Mouse (Mus musculus) liver, embryonic 11.5 days (tissue): ENCODE results near the gene Fam213a. TPM values are rescaled to one million over a fixed set of nuclear protein-coding genes. Genes with fewer than 3 reads are reported as not detected.
A peak's percentile ranks its signal among the peaks of the same experiment; 100 is the strongest.

Source experiments
- ATAC-seq: fragments of 200-750 bp; cut with Nextera tagmentation; replicated peaks from 2 replicates; pipeline ENCODE4 v1.8.0; 2017; ENCODE audit warnings: moderate number of reproducible peaks, mild to moderate bottlenecking, moderate TSS enrichment, moderate library complexity; ENCODE audit not compliant: low FRiP score
- DNase-seq: peaks from one replicate; pipeline ENCODE4 v3.0.0-alpha.2; 2017; ENCODE audit warnings: low spot score
- H3K27ac ChIP-seq: fragments of 300-500 bp; sonication (generic); 2 replicates; pipeline ENCODE4 v1.5.1; 2014; ENCODE audit warnings: mild to moderate bottlenecking, low read depth, low read length, control low read depth
- H3K27me3 ChIP-seq: fragments of 300-500 bp; sonication (generic); replicated peaks from 2 replicates; pipeline ENCODE4 v1.6.1; 2014; ENCODE audit warnings: low read length, mixed read lengths; ENCODE audit not compliant: control insufficient read depth, insufficient read depth
- H3K36me3 ChIP-seq: fragments of 300-500 bp; sonication (generic); 2 replicates; pipeline ENCODE4 v1.6.1; 2014; ENCODE audit warnings: mild to moderate bottlenecking, low read length, moderate library complexity, mixed read lengths; ENCODE audit not compliant: control insufficient read depth, insufficient read depth
- H3K4me1 ChIP-seq: fragments of 300-500 bp; sonication (generic); replicated peaks from 2 replicates; pipeline ENCODE4 v1.6.1; 2014; ENCODE audit warnings: low read length, mixed read lengths; ENCODE audit not compliant: control insufficient read depth, insufficient read depth
- H3K4me2 ChIP-seq: fragments of 300-500 bp; sonication (generic); 2 replicates; pipeline ENCODE4 v1.6.1; 2014; ENCODE audit warnings: mild to moderate bottlenecking, control low read depth, moderate library complexity
- H3K4me3 ChIP-seq: fragments of 300-500 bp; sonication (generic); 2 replicates; pipeline ENCODE4 v1.5.1; 2014; ENCODE audit warnings: low read depth, low read length, control low read depth
- H3K9ac ChIP-seq: fragments of 300-500 bp; sonication (generic); 2 replicates; pipeline ENCODE4 v1.6.1; 2014; ENCODE audit warnings: low read depth, low read length, control low read depth
- H3K9me3 ChIP-seq: fragments of 300-500 bp; sonication (generic); 2 replicates; pipeline ENCODE4 v1.6.1; 2016; ENCODE audit warnings: low read length, inconsistent platforms, mixed read lengths; ENCODE audit not compliant: control insufficient read depth
- WGBS: fragments of 180-500 bp; shearing (Covaris S2); extraction: QIAGEN DNeasy Blood & Tissue Kit; methylation state at CpG from one replicate; pipeline ENCODE4 v1.1.7; 2014; 5-methylcytosine and 5-hydroxymethylcytosine counted together
- polyA plus RNA-seq: library from polyadenylated mRNA; unstranded; fragments of >200 nt; fragmentation: Nextera tagmentation; extraction: Ambion mirVana; gene quantifications from 2 replicates; pipeline ENCODE4 v1.2.1, GENCODE M21; 2014

Fam213a gene
- polyA plus RNA-seq, 1 experiment from 2014 or later: 84.8 TPM

DNA sequence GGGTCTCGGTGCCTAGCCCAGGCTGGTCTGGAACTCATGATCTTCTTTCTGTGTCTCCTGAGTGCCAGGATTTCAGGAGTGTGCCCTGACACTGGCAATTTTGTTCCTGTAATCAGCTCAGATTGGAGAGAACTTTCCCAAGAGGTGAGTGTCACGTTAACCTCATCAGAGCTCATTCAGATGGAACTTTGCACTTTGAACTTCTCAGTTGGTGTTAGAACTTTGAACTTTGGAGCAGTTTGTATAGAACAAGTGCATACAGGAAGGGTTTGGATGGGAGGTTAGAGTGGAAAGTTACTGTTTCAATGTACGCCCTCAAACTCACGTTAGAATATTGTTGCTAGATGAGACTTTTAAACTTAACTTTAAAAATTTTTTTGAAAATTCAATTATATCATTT is 15.7 kb upstream of the Fam213a start:
- Histone ChIP-seq H3K9ac (no peak overlapping the region), H3K4me2 (no peak overlapping the region), H3K4me3 (no peak overlapping the region), H3K36me3 (no peaks in the 10 kb centered on the region), H3K27me3 (no peaks in the 10 kb centered on the region), H3K27ac (no peak overlapping the region), H3K4me1 (peaks cover 19% of the 10 kb centered on the region), H3K9me3 (no peaks in the 10 kb centered on the region)
- ATAC-seq: no peak
- DNase-seq: no peak
- 73% methylated on average over 4 of the region's 4 CpGs for WGBS

DNA sequence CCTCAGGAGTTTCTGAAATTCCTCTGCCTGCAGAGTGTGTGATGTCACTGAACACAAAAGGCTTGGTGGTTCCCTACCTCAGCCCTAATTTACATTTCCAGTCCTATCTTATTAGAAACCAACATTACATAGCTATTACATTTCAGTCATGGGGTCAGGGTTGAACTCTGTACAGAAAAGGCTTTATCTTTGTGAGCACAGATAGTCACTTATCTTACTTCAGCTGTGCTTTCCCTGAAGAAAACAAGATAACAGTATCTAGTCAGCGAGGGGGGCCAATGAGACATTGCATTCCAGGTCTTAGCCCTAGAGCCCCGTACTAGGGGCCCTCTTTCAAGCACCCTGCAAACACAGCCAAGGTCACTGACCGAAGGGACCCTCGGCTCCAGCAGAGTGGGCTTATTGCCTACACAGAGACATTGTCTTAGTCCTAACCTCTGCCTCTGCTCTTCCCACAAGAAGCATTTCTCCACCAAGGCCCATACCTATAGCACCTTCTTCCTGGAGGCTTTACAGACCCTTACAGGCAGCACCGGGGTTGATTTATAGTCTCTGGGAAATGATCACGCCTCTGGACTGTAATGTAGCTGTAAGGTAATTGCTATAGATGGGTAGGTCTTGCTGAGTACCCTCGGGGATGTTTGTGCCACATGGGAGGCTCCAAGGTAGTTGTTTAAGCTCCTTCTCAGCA is 12.2 kb upstream of the Fam213a start:
- Histone ChIP-seq H3K4me1 (peaks cover 14% of the 10 kb centered on the region), H3K36me3 (no peaks in the 10 kb centered on the region), H3K9ac (0 out of 2 replicates have a peak overlapping the region, but pooled peaks have one; percentile 6), H3K27ac (peak overlapping the region; percentile 55), H3K27me3 (no peaks in the 10 kb centered on the region), H3K4me3 (no peak overlapping the region), H3K9me3 (no peaks in the 10 kb centered on the region), H3K4me2 (peak overlapping the region; percentile 46)
- no peak for DNase-seq
- ATAC-seq: peak; percentile 96
- 36% methylated on average over 7 of the region's 7 CpGs for WGBS

DNA sequence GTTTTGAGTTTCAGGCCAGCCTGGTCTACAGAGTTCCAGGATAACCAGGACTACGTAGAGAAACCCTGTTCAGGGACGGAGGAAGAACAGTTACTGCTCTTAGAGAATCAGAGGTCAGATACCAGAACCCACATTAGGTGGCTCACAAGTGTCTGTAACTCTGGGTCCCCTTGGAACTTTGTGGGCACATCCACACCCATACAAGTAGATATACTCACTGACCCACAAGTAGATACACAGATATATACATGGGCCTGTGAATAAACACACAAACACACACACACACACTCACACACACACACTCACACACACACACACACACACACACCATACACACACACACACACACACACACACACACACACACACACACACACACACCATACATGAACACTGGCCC is 11.5 kb upstream of the Fam213a start:
- Histone ChIP-seq H3K9me3 (no peaks in the 10 kb centered on the region), H3K27ac (peak overlapping the region; percentile 55), H3K4me3 (no peak overlapping the region), H3K36me3 (no peaks in the 10 kb centered on the region), H3K27me3 (no peaks in the 10 kb centered on the region), H3K9ac (no peak overlapping the region), H3K4me1 (peaks cover 14% of the 10 kb centered on the region), H3K4me2 (peak overlapping the region; percentile 46)
- WGBS: 69% methylated on average over 2 of the region's 2 CpGs
- peak; percentile 26 for ATAC-seq
- DNase-seq: no peak

DNA sequence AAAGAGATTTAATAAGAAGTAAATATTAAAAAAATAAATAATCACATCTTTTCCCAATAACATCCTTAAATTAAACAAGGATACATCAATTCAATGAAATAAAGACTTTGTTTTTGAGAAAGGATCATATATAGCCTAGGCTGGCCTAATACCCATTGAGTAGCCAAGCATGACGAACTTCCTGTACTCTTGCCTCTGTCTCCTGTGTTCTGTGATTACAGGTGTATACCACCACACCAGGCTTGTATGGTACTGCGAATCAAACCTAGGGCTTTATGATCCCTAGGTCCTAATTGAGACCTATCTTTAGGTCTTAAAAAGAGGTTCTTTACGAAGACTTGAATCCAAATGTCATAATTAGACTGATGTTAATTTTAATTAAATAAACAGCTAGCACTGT is 7.7 kb upstream of the Fam213a start:
- no peaks in the 10 kb centered on the region for H3K27me3 ChIP-seq
- no peak overlapping the region for H3K4me2 ChIP-seq
- H3K4me1 ChIP-seq: peaks cover 18% of the 10 kb centered on the region
- no peaks in the 10 kb centered on the region for H3K36me3 ChIP-seq
- ATAC-seq (no peak), DNase-seq (no peak)
- H3K9me3 ChIP-seq: no peaks in the 10 kb centered on the region
- no peak overlapping the region for H3K9ac ChIP-seq
- no peak overlapping the region for H3K27ac ChIP-seq
- H3K4me3 ChIP-seq: no peak overlapping the region
- WGBS: 81% methylated on average over 3 of the region's 3 CpGs

DNA sequence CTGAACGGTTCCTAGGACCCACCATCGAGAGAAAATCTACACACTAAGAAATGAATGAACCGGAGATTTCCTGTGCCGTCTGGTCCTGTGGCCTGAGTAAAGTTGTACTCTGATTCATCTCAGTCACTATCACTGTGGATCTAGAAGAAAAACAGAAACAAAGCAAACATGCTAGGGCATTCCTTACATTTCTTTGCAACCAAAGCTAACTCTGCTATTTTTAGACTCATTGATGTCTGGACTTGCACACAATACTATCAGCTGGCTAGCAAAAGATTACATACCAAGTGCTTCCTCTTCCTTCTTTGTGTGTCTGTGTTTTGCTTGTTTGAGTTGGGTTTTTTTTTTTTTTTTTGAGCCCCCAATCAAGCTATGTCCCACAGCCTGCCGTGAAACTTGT is 3.9 kb upstream of the Fam213a start:
- ATAC-seq (no peak), DNase-seq (no peak)
- Histone ChIP-seq H3K4me1 (peaks cover 23% of the 10 kb centered on the region), H3K27ac (no peak overlapping the region), H3K36me3 (no peaks in the 10 kb centered on the region), H3K4me3 (no peak overlapping the region), H3K27me3 (no peaks in the 10 kb centered on the region), H3K9me3 (no peaks in the 10 kb centered on the region), H3K4me2 (no peak overlapping the region), H3K9ac (no peak overlapping the region)
- 29% methylated on average over 5 of the region's 5 CpGs for WGBS

DNA sequence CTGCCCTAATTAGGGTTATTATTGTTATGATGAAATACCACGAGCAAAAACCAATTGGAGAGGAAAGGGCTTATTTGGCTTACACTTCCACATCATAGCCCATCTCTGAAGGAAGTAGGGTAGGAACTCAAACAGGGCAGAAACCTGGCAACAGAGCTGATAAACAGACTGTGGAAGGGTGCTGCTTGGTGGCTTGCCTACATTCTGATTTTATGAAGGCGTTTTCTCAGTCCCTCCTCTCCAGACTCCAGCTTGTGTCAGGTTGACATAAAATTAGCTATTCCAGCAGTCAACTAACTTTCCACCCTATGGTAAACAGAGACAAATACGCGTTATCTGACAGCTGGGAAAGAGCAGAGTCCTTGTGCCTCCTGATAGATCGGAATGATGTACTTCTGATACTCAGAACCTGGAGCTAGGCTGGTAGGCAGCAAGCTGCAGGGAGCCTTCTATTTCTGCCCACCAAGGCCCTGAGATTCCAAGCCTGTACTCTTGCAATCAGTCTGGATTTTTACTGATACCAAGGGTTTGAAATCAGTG is 1.2 kb upstream of the Fam213a start:
- Histone ChIP-seq H3K4me1 (peaks cover 26% of the 10 kb centered on the region), H3K4me3 (no peak overlapping the region)
- WGBS: 53% methylated on average over 5 of the region's 5 CpGs

DNA sequence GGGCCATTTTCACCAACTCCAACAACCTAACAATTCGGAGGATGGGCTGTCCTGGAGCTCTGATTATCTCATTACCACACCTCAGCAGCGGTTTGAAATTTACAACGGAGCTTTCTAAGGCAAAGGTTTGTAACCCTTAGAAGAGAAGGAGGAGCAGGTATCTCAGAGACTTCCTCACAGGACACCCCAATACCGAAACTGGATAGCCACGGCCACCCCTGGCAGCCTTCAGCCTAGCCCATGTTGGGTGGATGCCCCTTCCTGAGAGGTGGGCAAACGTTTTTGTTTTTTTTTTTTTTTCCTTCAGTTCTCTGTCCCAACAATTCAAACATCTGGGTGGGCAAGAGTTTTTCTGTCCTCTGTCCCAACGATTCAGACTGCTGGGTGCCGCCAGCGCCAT is 445 bp downstream of the Fam213a start:
- Histone ChIP-seq H3K4me1 (peaks cover 35% of the 10 kb centered on the region), H3K9ac (peak overlapping the region; percentile 86), H3K27me3 (no peaks in the 10 kb centered on the region), H3K4me2 (peak overlapping the region; percentile 97), H3K4me3 (peak overlapping the region; percentile 68), H3K9me3 (no peaks in the 10 kb centered on the region), H3K36me3 (no peaks in the 10 kb centered on the region), H3K27ac (peak overlapping the region; percentile 51)
- ATAC-seq (no peak), DNase-seq (no peak)
- 9% methylated on average over 9 of the region's 9 CpGs for whole genome bisulfite sequencing

More for the DNA sequence above, 1.2 kb upstream of the Fam213a start:
- Histone ChIP-seq H3K27ac (no peak overlapping the region), H3K9ac (no peak overlapping the region), H3K36me3 (no peaks in the 10 kb centered on the region), H3K27me3 (no peaks in the 10 kb centered on the region), H3K4me2 (no peak overlapping the region), H3K9me3 (no peaks in the 10 kb centered on the region)
- no peak for DNase-seq
- ATAC-seq: no peak

DNA sequence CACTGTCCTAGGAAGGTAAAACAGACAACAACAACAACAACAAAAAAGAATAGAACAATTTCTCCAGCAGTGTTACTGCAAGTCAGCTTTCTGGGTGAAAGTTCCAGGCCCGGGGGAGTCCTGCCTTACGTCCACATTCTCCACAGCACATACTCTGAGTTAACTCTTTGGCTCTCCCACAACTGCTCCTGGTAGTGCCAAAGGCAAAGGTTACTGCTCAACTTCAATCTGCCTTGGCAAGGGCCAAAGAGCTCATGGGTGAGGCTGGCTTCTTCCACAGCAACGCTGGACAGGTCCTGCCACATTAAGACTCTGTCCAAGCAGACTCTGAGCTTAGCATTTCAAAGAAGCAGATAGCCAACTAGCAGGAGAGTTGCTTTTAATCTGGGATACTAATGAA is 1.7 kb downstream of the Fam213a start:
- ATAC-seq (no peak), DNase-seq (no peak)
- H3K36me3 ChIP-seq: no peaks in the 10 kb centered on the region
- H3K27ac ChIP-seq: peak overlapping the region; percentile 17; the same call in 1 of the 2 replicates
- peaks cover 43% of the 10 kb centered on the region for H3K4me1 ChIP-seq
- H3K4me2 ChIP-seq: peak overlapping the region; percentile 32; the same call in 1 of the 2 replicates
- 76% methylated on average over 3 of the region's 3 CpGs for WGBS
- no peaks in the 10 kb centered on the region for H3K9me3 ChIP-seq
- no peaks in the 10 kb centered on the region for H3K27me3 ChIP-seq
- H3K4me3 ChIP-seq: no peak overlapping the region
- no peak overlapping the region for H3K9ac ChIP-seq

DNA sequence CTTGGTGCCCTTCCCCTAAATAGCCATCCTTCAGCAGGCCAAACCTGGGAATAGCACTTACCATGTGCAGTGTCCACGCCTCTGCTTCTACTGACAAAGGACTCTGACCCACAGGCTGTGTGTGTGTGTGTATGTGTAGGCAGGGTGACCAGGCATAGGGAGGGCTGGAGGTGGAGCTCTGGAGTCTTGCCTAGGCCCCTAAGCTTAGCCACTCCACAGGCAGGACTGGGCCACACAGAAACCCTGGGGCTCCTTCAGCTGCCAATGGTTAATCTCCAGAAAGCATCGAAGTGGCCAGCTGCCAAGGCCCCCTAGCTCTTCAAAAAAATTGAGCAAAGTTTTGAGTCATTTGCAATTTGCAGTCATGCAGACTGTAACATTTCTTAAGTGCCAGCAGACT is 5.5 kb downstream of the Fam213a start:
- peaks cover 49% of the 10 kb centered on the region for H3K4me1 ChIP-seq
- peak overlapping the region; percentile 24; the same call in 1 of the 2 replicates for H3K4me3 ChIP-seq
- 51% methylated on average over 2 of the region's 2 CpGs for WGBS

More for the DNA sequence above, 5.5 kb downstream of the Fam213a start:
- peak overlapping the region; percentile 85 for H3K27ac ChIP-seq
- no peaks in the 10 kb centered on the region for H3K36me3 ChIP-seq
- H3K9ac ChIP-seq: peak overlapping the region; percentile 52; the same call in 1 of the 2 replicates
- no peaks in the 10 kb centered on the region for H3K27me3 ChIP-seq
- ATAC-seq (peak; percentile 77), DNase-seq (no peak)
- H3K4me2 ChIP-seq: peak overlapping the region; percentile 57
- no peaks in the 10 kb centered on the region for H3K9me3 ChIP-seq
